Comparison of ENCODE assay signal across 8 mouse cellular contexts in genomic region chr5:134675956-134676759, GRCm38 (mm10). TPM values are rescaled to one million over a fixed set of nuclear protein-coding genes. Genes with fewer than 3 reads are reported as not detected.
A peak's percentile ranks its signal among the peaks of the same experiment; 100 is the strongest.
DNase-seq lines count a peak whose midpoint lies in the region; ATAC-seq and TF ChIP-seq lines count a peak whose summit lies in the region.

No protein-coding gene starts in this region.

- DNase-seq in adrenal gland, postnatal 10 days = peak; percentile 87
- peak; percentile 87 for DNase-seq in forebrain, embryonic 11.5 days (ENCODE audit: low spot score)
- peak; percentile 93 for DNase-seq in heart, postnatal 0 days (ENCODE audit: low spot score)
- peak; percentile 88 for DNase-seq in kidney, postnatal 14 days
- peak; percentile 28 to 46 (median 45) for DNase-seq in liver, embryonic 14.5 days (ENCODE audit: low read depth in 3 of 3, low spot score in 3 of 3)
- peak; percentile 76 for DNase-seq in naive thymus-derived CD4-positive, alpha-beta T cell, adult 2 months (ENCODE audit: low read depth)
- DNase-seq in telencephalon, adult 2 months (ENCODE audit: low read depth, low spot score) = peak; percentile 29

- H3K79me2 ChIP-seq in C2C12 (ENCODE audit: control insufficient read depth, insufficient read depth) = peaks cover 12% of the 10 kb centered on the region

- peaks cover 11% of the 10 kb centered on the region for H3K36me3 ChIP-seq in C2C12 (ENCODE audit: control insufficient read depth, insufficient read depth)
- no peaks in the 10 kb centered on the region for H3K36me3 ChIP-seq in forebrain, embryonic 11.5 days (ENCODE audit: control insufficient read depth, insufficient read depth, low read length)
- H3K36me3 ChIP-seq in heart, postnatal 0 days (replicated peaks; ENCODE audit: control insufficient read depth, insufficient read depth, low read length) = no peaks in the 10 kb centered on the region
- H3K36me3 ChIP-seq in liver, embryonic 14.5 days (replicated peaks; ENCODE audit: control insufficient read depth, insufficient read depth, low read depth) = no peaks in the 10 kb centered on the region

- peak overlapping the region; percentile 59 for H3K4me2 ChIP-seq in forebrain, embryonic 11.5 days (ENCODE audit: low read depth, low read length, severe bottlenecking)
- H3K4me2 ChIP-seq in heart, postnatal 0 days (ENCODE audit: low read depth, low read length) = peak overlapping the region; percentile 63
- H3K4me2 ChIP-seq in liver, embryonic 14.5 days (ENCODE audit: low read depth) = peak overlapping the region; percentile 58

- H3K9ac ChIP-seq in forebrain, embryonic 11.5 days (ENCODE audit: low read length) = peak overlapping the region; percentile 69
- H3K9ac ChIP-seq in heart, postnatal 0 days (replicated peaks; ENCODE audit: low read depth, low read length) = peak overlapping the region; percentile 43
- no peak overlapping the region for H3K9ac ChIP-seq in liver, embryonic 14.5 days (replicated peaks)

- H3K79me3 ChIP-seq in C2C12 (ENCODE audit: low read depth) = peaks cover 3% of the 10 kb centered on the region

- WGBS in forebrain, embryonic 11.5 days = 4% methylated on average over 14 of the region's 14 CpGs
- WGBS in heart, postnatal 0 days = 2% methylated on average over 14 of the region's 14 CpGs
- WGBS in liver, embryonic 14.5 days (ENCODE audit: insufficient replicate concordance) = 6% methylated on average over 14 of the region's 14 CpGs

- no peak overlapping the region for H3K4me3 ChIP-seq in C2C12 (ENCODE audit: insufficient read depth, poor library complexity, severe bottlenecking)
- peak overlapping the region; percentile 24 for H3K4me3 ChIP-seq in forebrain, embryonic 11.5 days (ENCODE audit: low read depth, low read length)
- peak overlapping the region; percentile 38 for H3K4me3 ChIP-seq in heart, postnatal 0 days (ENCODE audit: low read depth, low read length)
- H3K4me3 ChIP-seq in liver, embryonic 14.5 days (ENCODE audit: insufficient read depth in 1 of 2, low read depth in 2 of 2, low read length in 2 of 2) = peak overlapping the region; percentile 14 to 32; a peak in 2 of 4 replicates

- no peak for TF ChIP-seq CTCF in C2C12 (IDR thresholded peaks at IDR 0.05; ENCODE audit: control insufficient read depth, insufficient read depth, insufficient read length)
- TF ChIP-seq CTCF in heart, postnatal 0 days (IDR thresholded peaks at IDR 0.05; ENCODE audit: low read depth) = no peak
- no peak for TF ChIP-seq CTCF in liver, embryonic 14.5 days (IDR thresholded peaks at IDR 0.05; ENCODE audit: low read depth)

- ATAC-seq in forebrain, embryonic 11.5 days (replicated peaks; ENCODE audit: low FRiP score) = peak; percentile 93
- ATAC-seq in heart, postnatal 0 days (ENCODE audit: insufficient read depth, low read depth) = peak; percentile 80
- ATAC-seq in liver, embryonic 14.5 days (ENCODE audit: insufficient read depth) = peak; percentile 62

- TF ChIP-seq EP300 in heart, postnatal 0 days (IDR thresholded peaks at IDR 0.05; ENCODE audit: low read depth) = peak; percentile 71; the same call in 1 of the 2 replicates
- no peak for TF ChIP-seq EP300 in liver, embryonic 14.5 days (IDR thresholded peaks at IDR 0.05; ENCODE audit: low read depth)

- H3K9me3 ChIP-seq in forebrain, embryonic 11.5 days (ENCODE audit: control insufficient read depth, low read length) = no peaks in the 10 kb centered on the region
- no peaks in the 10 kb centered on the region for H3K9me3 ChIP-seq in heart, postnatal 0 days (replicated peaks; ENCODE audit: control insufficient read depth, low read length)
- H3K9me3 ChIP-seq in liver, embryonic 14.5 days (ENCODE audit: control insufficient read depth, low read length) = no peaks in the 10 kb centered on the region

- H3ac ChIP-seq in C2C12 (ENCODE audit: control insufficient read depth, insufficient read length, low read depth) = peak overlapping the region; percentile 16

- peak overlapping the region; percentile 60 for H3K27ac ChIP-seq in forebrain, embryonic 11.5 days (ENCODE audit: low read depth, low read length)
- peak overlapping the region; percentile 79 for H3K27ac ChIP-seq in heart, postnatal 0 days (ENCODE audit: low read depth)
- H3K27ac ChIP-seq in liver, embryonic 14.5 days = no peak overlapping the region

- no peaks in the 10 kb centered on the region for H3K27me3 ChIP-seq in C2C12 (ENCODE audit: control insufficient read depth, insufficient read depth, insufficient read length)
- H3K27me3 ChIP-seq in forebrain, embryonic 11.5 days (ENCODE audit: control insufficient read depth, insufficient read depth, low read length) = no peaks in the 10 kb centered on the region
- no peaks in the 10 kb centered on the region for H3K27me3 ChIP-seq in heart, postnatal 0 days (ENCODE audit: control insufficient read depth, insufficient read depth, low read length)
- H3K27me3 ChIP-seq in liver, embryonic 14.5 days (ENCODE audit: control insufficient read depth, insufficient read depth, low read length) = no peaks in the 10 kb centered on the region

- peaks cover 18% of the 10 kb centered on the region for H3K4me1 ChIP-seq in forebrain, embryonic 11.5 days (replicated peaks; ENCODE audit: control insufficient read depth, insufficient read depth, low read length)
- peaks cover 15% of the 10 kb centered on the region for H3K4me1 ChIP-seq in heart, postnatal 0 days (ENCODE audit: control insufficient read depth, insufficient read depth)
- H3K4me1 ChIP-seq in liver, embryonic 14.5 days (replicated peaks; ENCODE audit: control insufficient read depth in 2 of 2, insufficient read depth in 2 of 2, low read length in 1 of 2) = peaks cover 4 to 15% of the 10 kb centered on the region in 2 experiments

TF ChIP-seq in C2C12, 6 proteins besides CTCF, POLR2A, EP300 and RAD21:
- no peak for TF ChIP-seq MYOG (IDR thresholded peaks at IDR 0.05; ENCODE audit: control insufficient read depth, extremely low read depth, insufficient read length)
- no peak for TF ChIP-seq FOSL1 (IDR thresholded peaks at IDR 0.05; ENCODE audit: insufficient read depth, low read length, poor library complexity, severe bottlenecking)
- no peak for TF ChIP-seq MAX (IDR thresholded peaks at IDR 0.05)
- TF ChIP-seq USF1 (IDR thresholded peaks at IDR 0.05; ENCODE audit: low read depth) = no peak
TF ChIP-seq in C2C12: peak in this region for 0.

RNA-seq across cellular contexts. Expression of gene Limk1, which starts 12.2 kb away (rescaled TPM):
- polyA plus RNA-seq in C2C12 (2012; fragmentation: generic; extraction: Trizol) = 32.2 TPM
- 10 to 100 TPM; 17.9 to 20.5 TPM for total RNA-seq in adrenal gland, postnatal 10 days (2021)
- polyA plus RNA-seq in forebrain, embryonic 11.5 days (2014; fragmentation: Nextera tagmentation; extraction: Ambion mirVana) = 11.2 and 11.8 TPM in 2 replicates
- 6.9 and 12.1 TPM in 2 replicates for total RNA-seq in heart, postnatal 0 days (2014; rRNA removed; ENCODE audit: low replicate concordance)
- polyA plus RNA-seq in heart, postnatal 0 days (2015; fragmentation: Nextera tagmentation; extraction: Ambion mirVana) = 2.4 TPM in 2 replicates
- 1.9 and 2.2 TPM in 2 replicates for polyA plus RNA-seq in liver, embryonic 14.5 days (2012; rRNA removed)
- polyA plus RNA-seq in liver, embryonic 14.5 days (2014; fragmentation: Nextera tagmentation; extraction: Ambion mirVana) = 0.89 and 0.92 TPM in 2 replicates

RNA-seq across cellular contexts. Expression of gene Eif4h, which starts 36.9 kb away (rescaled TPM):
- polyA plus RNA-seq in C2C12 (2012; fragmentation: generic; extraction: Trizol) = 427 TPM
- total RNA-seq in adrenal gland, postnatal 10 days (2021) = 100 to 1,000 TPM; 270 to 283 TPM
- polyA plus RNA-seq in forebrain, embryonic 11.5 days (2014; fragmentation: Nextera tagmentation; extraction: Ambion mirVana) = 493 and 540 TPM in 2 replicates
- total RNA-seq in heart, postnatal 0 days (2014; rRNA removed; ENCODE audit: low replicate concordance) = 430 and 516 TPM in 2 replicates
- 230 and 241 TPM in 2 replicates for polyA plus RNA-seq in heart, postnatal 0 days (2015; fragmentation: Nextera tagmentation; extraction: Ambion mirVana)
- 91.2 and 110 TPM in 2 replicates for polyA plus RNA-seq in liver, embryonic 14.5 days (2012; rRNA removed)
- 148 and 167 TPM in 2 replicates for polyA plus RNA-seq in liver, embryonic 14.5 days (2014; fragmentation: Nextera tagmentation; extraction: Ambion mirVana)

Comparison
In these comparisons a context has a peak if more than half of its experiments do, and no peak if none do; other contexts are left out.
1. DNase-seq: peak in every context shown above with its lines; median percentile 93 in heart, postnatal 0 days; 88 in kidney, postnatal 14 days; 87 in adrenal gland, postnatal 10 days; 87 in forebrain, embryonic 11.5 days; 76 in naive thymus-derived CD4-positive, alpha-beta T cell, adult 2 months; 45 in liver, embryonic 14.5 days; 29 in telencephalon, adult 2 months.